Mouse (Mus musculus): Measurements from ENCODE around the gene Ltb4r2. TPM values are rescaled to one million over a fixed set of nuclear protein-coding genes. Genes with fewer than 3 reads are reported as not detected.

The Ltb4r2 gene
- polyA plus RNA-seq, 1 experiment: 2.6 TPM

- Histone ChIP-seq H3K4me3 (replicated peaks; ENCODE audit: extremely low read depth, low read depth, low read length) (no peak overlapping the region), H3K4me1 (ENCODE audit: control insufficient read depth, insufficient read depth, low read length) (peaks cover 9% of the 10 kb centered on the region)
- no peak for TF ChIP-seq CTCF (IDR thresholded peaks at IDR 0.05; ENCODE audit: insufficient read depth, low read length)
- no peak for TF ChIP-seq POLR2A (IDR thresholded peaks at IDR 0.05; ENCODE audit: borderline replicate concordance, extremely low read depth, low read depth, low read length)
- 40% methylated on average over 11 of the region's 11 CpGs for WGBS
- DNase-seq: no peak
These were observed 26.5 kb downstream of the Ltb4r2 start for GRCm38 (mm10) chr14:55787731-55788130.

DNA sequence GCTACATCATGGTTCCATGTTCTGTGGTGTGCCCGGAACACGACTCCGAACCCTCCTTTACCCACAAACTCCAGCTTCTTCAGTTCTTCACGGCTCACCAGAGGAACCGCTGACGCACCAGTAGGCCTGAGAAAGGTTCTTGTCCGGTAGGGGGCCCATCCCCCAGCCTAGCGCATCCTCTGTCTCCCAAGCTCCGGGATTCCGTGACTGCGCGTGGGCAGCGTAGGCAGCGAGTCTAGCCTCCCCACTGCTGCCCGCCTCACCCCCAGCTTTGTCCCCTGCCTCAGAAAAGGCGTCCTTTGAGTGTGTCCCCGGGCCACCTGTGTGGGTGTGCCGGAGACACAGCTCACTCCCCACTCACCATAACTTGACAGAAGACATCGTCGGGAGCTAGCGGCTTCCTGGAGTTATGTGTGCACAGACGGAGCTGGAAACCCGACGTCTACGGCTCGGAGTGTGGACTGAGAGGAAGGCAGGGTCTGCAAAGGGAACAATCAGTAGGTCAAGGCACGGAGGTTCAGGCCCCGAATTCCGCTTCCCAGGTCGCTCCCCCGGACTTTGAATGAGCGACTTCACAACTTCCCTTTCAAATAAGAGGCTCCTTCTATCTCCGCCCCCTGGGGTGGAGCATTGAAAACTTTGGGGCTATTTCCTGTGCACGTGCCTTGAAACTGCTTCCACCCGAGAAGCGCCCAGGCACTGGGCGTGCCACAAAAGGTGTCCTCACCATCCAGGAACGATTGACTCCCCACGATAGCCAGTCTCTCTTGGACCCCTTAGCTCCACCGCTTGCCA lies 27.2 kb downstream of the Ltb4r2 start, which contains the start of gene Ripk3:
Ripk3 (minus strand) TSS at position 610 of the 795 bp plus-strand sequence.
- Histone ChIP-seq H3K4me1 (ENCODE audit: control insufficient read depth, insufficient read depth, low read length) (peaks cover 9% of the 10 kb centered on the region), H3K4me3 (replicated peaks; ENCODE audit: extremely low read depth, low read depth, low read length) (peak within 1 kb of the TSS; percentile 61)
- no peak for DNase-seq
- TF ChIP-seq POLR2A (IDR thresholded peaks at IDR 0.05; ENCODE audit: borderline replicate concordance, extremely low read depth, low read depth, low read length) (no peak), CTCF (IDR thresholded peaks at IDR 0.05; ENCODE audit: insufficient read depth, low read length) (no peak)
- 8% methylated on average over 40 of the region's 40 CpGs for WGBS

DNA sequence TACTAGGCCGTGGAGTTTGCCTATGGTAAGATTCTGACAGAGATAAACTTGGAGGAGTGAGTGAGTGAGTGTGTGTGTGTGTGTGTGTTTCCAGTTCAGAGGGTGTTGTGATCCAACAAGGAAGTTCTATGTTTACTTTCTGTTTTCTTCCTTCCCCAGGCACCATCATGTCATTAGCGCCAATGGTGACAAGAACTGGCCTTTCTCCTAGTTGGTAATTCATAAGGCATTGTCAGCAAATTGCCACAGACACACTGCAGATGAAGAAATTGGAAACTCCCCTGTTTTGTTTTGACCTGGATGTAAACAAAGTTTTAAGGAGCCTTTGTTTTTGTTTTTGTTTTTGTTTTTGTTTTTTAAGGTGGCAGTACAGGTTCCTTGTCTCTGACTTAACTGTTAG lies 32.2 kb downstream of the Ltb4r2 start:
- no peak for DNase-seq
- H3K4me1 ChIP-seq (ENCODE audit: control insufficient read depth, insufficient read depth, low read length): peaks cover 5% of the 10 kb centered on the region
- no peak overlapping the region for H3K4me3 ChIP-seq (replicated peaks; ENCODE audit: extremely low read depth, low read depth, low read length)
- TF ChIP-seq CTCF (IDR thresholded peaks at IDR 0.05; ENCODE audit: insufficient read depth, low read length): no peak
- no peak for TF ChIP-seq POLR2A (IDR thresholded peaks at IDR 0.05; ENCODE audit: borderline replicate concordance, extremely low read depth, low read depth, low read length)
- 28% methylated on average over 2 of the region's 2 CpGs for WGBS

DNA sequence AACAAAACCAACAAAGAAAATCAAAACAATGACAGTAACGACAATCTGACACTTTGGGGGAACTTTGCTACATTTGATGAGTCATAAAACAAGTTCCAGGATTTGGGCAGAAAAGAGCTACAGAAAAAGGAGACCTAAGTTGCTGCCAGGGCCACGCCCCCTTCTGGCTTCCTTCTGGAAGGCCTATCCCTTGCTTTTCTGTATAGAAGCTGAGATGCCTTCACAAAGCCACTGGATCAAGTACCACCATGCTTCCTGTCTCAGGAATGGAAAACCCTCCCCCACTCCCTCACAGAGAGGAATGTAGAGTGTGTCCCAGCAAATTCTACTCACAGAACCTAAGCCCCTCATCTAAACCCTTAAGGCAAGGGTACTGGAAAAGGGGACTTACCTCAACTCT lies 32.7 kb downstream of the Ltb4r2 start:
- no peaks in the 10 kb centered on the region for H3K4me1 ChIP-seq (ENCODE audit: control insufficient read depth, insufficient read depth, low read length)
- no peak for TF ChIP-seq POLR2A (IDR thresholded peaks at IDR 0.05; ENCODE audit: borderline replicate concordance, extremely low read depth, low read depth, low read length)
- no peak for TF ChIP-seq CTCF (IDR thresholded peaks at IDR 0.05; ENCODE audit: insufficient read depth, low read length)
- 61% methylated on average over 2 of the region's 2 CpGs for WGBS
- no peak overlapping the region for H3K4me3 ChIP-seq (replicated peaks; ENCODE audit: extremely low read depth, low read depth, low read length)
- DNase-seq: no peak

DNA sequence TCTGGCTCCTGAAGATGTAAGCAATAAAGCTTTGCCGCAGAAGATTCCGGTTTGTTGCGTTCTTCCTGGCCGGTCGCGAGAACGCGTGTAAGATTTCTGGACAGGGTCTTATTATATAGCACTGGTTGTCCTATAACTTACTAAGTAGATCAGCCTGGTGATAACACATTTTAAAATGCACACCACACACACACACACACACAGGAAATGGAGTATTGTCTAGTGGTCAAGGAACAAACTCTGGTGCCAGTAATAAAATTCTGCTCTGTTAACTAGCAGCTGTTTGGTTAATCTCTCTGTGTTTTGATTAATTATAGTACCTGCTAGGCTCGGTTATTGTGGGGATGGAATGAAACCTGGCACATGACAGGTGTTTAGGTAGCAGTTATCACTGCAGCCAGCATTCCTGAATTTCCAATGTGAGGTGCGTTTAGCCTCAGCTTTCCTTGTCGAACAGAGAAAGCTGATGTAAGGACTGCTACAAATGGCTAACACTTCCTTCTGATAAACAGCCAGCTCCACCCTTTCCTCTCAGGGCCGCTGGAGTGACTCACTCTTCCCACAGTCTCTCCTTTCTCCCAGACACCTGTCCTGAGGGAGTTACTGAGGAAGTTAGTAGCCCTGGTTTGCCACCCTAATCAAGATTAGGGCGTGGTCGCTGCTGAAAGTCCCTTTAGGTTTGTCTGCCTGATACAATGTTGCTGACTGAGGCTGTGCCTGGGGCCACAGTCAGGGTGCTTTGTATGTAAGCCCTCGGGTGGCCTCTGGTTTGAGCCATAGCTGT lies 34.3 kb downstream of the Ltb4r2 start:
- DNase-seq: no peak
- no peak for TF ChIP-seq CTCF (IDR thresholded peaks at IDR 0.05; ENCODE audit: insufficient read depth, low read length)
- TF ChIP-seq POLR2A (IDR thresholded peaks at IDR 0.05; ENCODE audit: borderline replicate concordance, extremely low read depth, low read depth, low read length): peak; percentile 57; the same call in 1 of the 2 replicates
- H3K4me1 ChIP-seq (ENCODE audit: control insufficient read depth, insufficient read depth, low read length): no peaks in the 10 kb centered on the region
- peak overlapping the region; percentile 24 for H3K4me3 ChIP-seq (replicated peaks; ENCODE audit: extremely low read depth, low read depth, low read length)
- WGBS: 41% methylated on average over 15 of the region's 15 CpGs

Other genes with a start within 250 kb of the Ltb4r2 start
- not detected in 2 replicates for gene Nrl, start 236.4 kb upstream of the Ltb4r2 start, polyA plus RNA-seq (2012; rRNA removed)
- 31.6 and 34.1 TPM in 2 replicates for gene Pck2, start 221.2 kb upstream of the Ltb4r2 start, polyA plus RNA-seq (2012; rRNA removed)
- gene Dcaf11, start 201.4 kb upstream of the Ltb4r2 start, polyA plus RNA-seq (2012; rRNA removed): 96.0 and 124 TPM in 2 replicates
- 0.60 and 1.8 TPM in 2 replicates for gene A730061H03Rik, start 201.0 kb upstream of the Ltb4r2 start, polyA plus RNA-seq (2012; rRNA removed)
- gene Fitm1, start 185.8 kb upstream of the Ltb4r2 start, polyA plus RNA-seq (2012; rRNA removed): 5.1 and 17.5 TPM in 2 replicates
- gene Psme1, start 183.3 kb upstream of the Ltb4r2 start, polyA plus RNA-seq (2012; rRNA removed): 82.8 and 98.6 TPM in 2 replicates
- 20.7 and 20.8 TPM in 2 replicates for gene Emc9, start 176.1 kb upstream of the Ltb4r2 start, polyA plus RNA-seq (2012; rRNA removed)
- gene Psme2, start 170.3 kb upstream of the Ltb4r2 start, polyA plus RNA-seq (2012; rRNA removed): 45.0 and 60.5 TPM in 2 replicates
- gene Rnf31, start 169.7 kb upstream of the Ltb4r2 start, polyA plus RNA-seq (2012; rRNA removed): 37.7 and 42.8 TPM in 2 replicates
- gene Irf9, start 157.9 kb upstream of the Ltb4r2 start, polyA plus RNA-seq (2012; rRNA removed): 77.3 and 82.6 TPM in 2 replicates
- 6.0 and 9.7 TPM in 2 replicates for gene Rec8, start 143.4 kb upstream of the Ltb4r2 start, polyA plus RNA-seq (2012; rRNA removed)
- 52.7 and 83.9 TPM in 2 replicates for gene Ipo4, start 125.5 kb upstream of the Ltb4r2 start, polyA plus RNA-seq (2012; rRNA removed)
- gene Gm49378, start 123.5 kb upstream of the Ltb4r2 start, polyA plus RNA-seq (2012; rRNA removed): 6.0 and 9.5 TPM in 2 replicates
- 81.4 and 91.7 TPM in 2 replicates for gene Tm9sf1, start 117.6 kb upstream of the Ltb4r2 start, polyA plus RNA-seq (2012; rRNA removed)
- gene Tssk4, start 111.2 kb upstream of the Ltb4r2 start, polyA plus RNA-seq (2012; rRNA removed): 0.70 and 1.0 TPM in 2 replicates
- 15.1 and 20.4 TPM in 2 replicates for gene Mdp1, start 100.9 kb upstream of the Ltb4r2 start, polyA plus RNA-seq (2012; rRNA removed)
- 11.8 and 18.7 TPM in 2 replicates for gene Gmpr2, start 89.5 kb upstream of the Ltb4r2 start, polyA plus RNA-seq (2012; rRNA removed)
- gene Nedd8, start 89.3 kb upstream of the Ltb4r2 start, polyA plus RNA-seq (2012; rRNA removed): 170 and 270 TPM in 2 replicates
- gene Tinf2, start 79.6 kb upstream of the Ltb4r2 start, polyA plus RNA-seq (2012; rRNA removed): 11.9 and 14.8 TPM in 2 replicates
- gene Tgm1, start 47.5 kb upstream of the Ltb4r2 start, polyA plus RNA-seq (2012; rRNA removed): 3.4 and 30.7 TPM in 2 replicates
- 42.0 and 57.3 TPM in 2 replicates for gene Rabggta, start 39.2 kb upstream of the Ltb4r2 start, polyA plus RNA-seq (2012; rRNA removed)
- 69.2 and 89.0 TPM in 2 replicates for gene Dhrs1, start 15.7 kb upstream of the Ltb4r2 start, polyA plus RNA-seq (2012; rRNA removed)
- gene Nop9, start 15.7 kb upstream of the Ltb4r2 start, polyA plus RNA-seq (2012; rRNA removed): 12.7 and 16.8 TPM in 2 replicates
- 3.8 and 4.0 TPM in 2 replicates for gene Cideb, start 3.0 kb upstream of the Ltb4r2 start, polyA plus RNA-seq (2012; rRNA removed)
- gene Ltb4r1, start 4.5 kb downstream of the Ltb4r2 start, polyA plus RNA-seq (2012; rRNA removed): 6.5 and 7.1 TPM in 2 replicates
- 157 and 169 TPM in 2 replicates for gene Adcy4, start 22.7 kb downstream of the Ltb4r2 start, polyA plus RNA-seq (2012; rRNA removed)
- gene Ripk3, start 27.4 kb downstream of the Ltb4r2 start, polyA plus RNA-seq (2012; rRNA removed): 7.5 and 10.0 TPM in 2 replicates
- 26.4 and 27.3 TPM in 2 replicates for gene Nfatc4, start 61.7 kb downstream of the Ltb4r2 start, polyA plus RNA-seq (2012; rRNA removed)
- 9.4 and 12.4 TPM in 2 replicates for gene Nynrin, start 92.6 kb downstream of the Ltb4r2 start, polyA plus RNA-seq (2012; rRNA removed)
- 0.15 and 0.34 TPM in 2 replicates for gene Cbln3, start 123.0 kb downstream of the Ltb4r2 start, polyA plus RNA-seq (2012; rRNA removed)
- 20.3 and 24.2 TPM in 2 replicates for gene Khnyn, start 123.5 kb downstream of the Ltb4r2 start, polyA plus RNA-seq (2012; rRNA removed)
- gene Sdr39u1, start 138.9 kb downstream of the Ltb4r2 start, polyA plus RNA-seq (2012; rRNA removed): 37.6 and 51.9 TPM in 2 replicates
- 1.8 and 1.9 TPM in 2 replicates for gene Cma1, start 183.2 kb downstream of the Ltb4r2 start, polyA plus RNA-seq (2012; rRNA removed)
- gene Cma2, start 189.6 kb downstream of the Ltb4r2 start, polyA plus RNA-seq (2012; rRNA removed): not detected in 2 replicates